Comparison of ENCODE assay signal across 26 mouse cellular contexts in genomic region chr13:99378223-99378622, GRCm38 (mm10).
"Had no signal": no experiment of that assay in that cellular context is flagged by ENCODE, and none has a peak within 500 bp of the region (broad histone marks: within the 10 kb centered on the region; RNA-seq: fewer than 3 reads in every experiment).

No protein-coding gene starts in this region.

- ATAC-seq: forebrain, embryonic 13.5 days; forebrain, embryonic 14.5 days; forebrain, embryonic 15.5 days; forebrain, embryonic 16.5 days; forebrain, postnatal 0 days had no signal

- H3K4me2 ChIP-seq: embryonic facial prominence, embryonic 12.5 days; embryonic facial prominence, embryonic 13.5 days; embryonic facial prominence, embryonic 15.5 days; forebrain, embryonic 12.5 days; forebrain, embryonic 13.5 days; forebrain, embryonic 15.5 days had no signal

- H3K27ac ChIP-seq: embryonic facial prominence, embryonic 10.5 days; embryonic facial prominence, embryonic 12.5 days; embryonic facial prominence, embryonic 13.5 days; embryonic facial prominence, embryonic 15.5 days; forebrain, embryonic 10.5 days; forebrain, embryonic 12.5 days; forebrain, embryonic 13.5 days; forebrain, embryonic 15.5 days; gastrocnemius, adult 2 months; heart, adult 2 months; heart, embryonic 10.5 days had no signal

- DNase-seq: cerebellum, adult 9-11 months; cerebellum, postnatal 10 days; cerebellum, postnatal 14 days; cerebellum, postnatal 25 days; cerebellum, postnatal 36 days; embryo, embryonic 11 days; forebrain, postnatal 0 days; gastrocnemius, adult 2 months; gastrocnemius, postnatal 10 days; gastrocnemius, postnatal 14 days; gastrocnemius, postnatal 25 days; gastrocnemius, postnatal 36 days; heart, adult 18-20 months; heart, adult 2 months had no signal

- H3K4me3 ChIP-seq: embryonic facial prominence, embryonic 10.5 days; embryonic facial prominence, embryonic 12.5 days; embryonic facial prominence, embryonic 13.5 days; embryonic facial prominence, embryonic 15.5 days; erythroblast, embryonic 14.5 days; forebrain, embryonic 10.5 days; forebrain, embryonic 12.5 days; forebrain, embryonic 13.5 days; forebrain, embryonic 15.5 days; gastrocnemius, adult 2 months; heart, adult 2 months; heart, embryonic 10.5 days had no signal

- H3K9ac ChIP-seq: embryonic facial prominence, embryonic 12.5 days; embryonic facial prominence, embryonic 13.5 days; embryonic facial prominence, embryonic 15.5 days; forebrain, embryonic 12.5 days; forebrain, embryonic 13.5 days; forebrain, embryonic 15.5 days; forebrain, postnatal 0 days had no signal

- H3K27me3 ChIP-seq: embryonic facial prominence, embryonic 12.5 days; embryonic facial prominence, embryonic 13.5 days; embryonic facial prominence, embryonic 15.5 days; forebrain, embryonic 12.5 days; forebrain, embryonic 13.5 days; forebrain, embryonic 15.5 days had no signal

- H3K9me3 ChIP-seq: embryonic facial prominence, embryonic 10.5 days; embryonic facial prominence, embryonic 12.5 days; embryonic facial prominence, embryonic 13.5 days; embryonic facial prominence, embryonic 15.5 days; forebrain, embryonic 10.5 days; forebrain, embryonic 12.5 days; forebrain, embryonic 13.5 days; forebrain, embryonic 15.5 days; heart, embryonic 10.5 days had no signal

- H3K36me3 ChIP-seq: forebrain, embryonic 12.5 days; forebrain, embryonic 15.5 days had no signal
